Mouse (Mus musculus) lung, postnatal 25 days (tissue): ENCODE results near the gene Gm20388.
A peak's percentile ranks its signal among the peaks of the same experiment; 100 is the strongest.

Experiments used
- DNase-seq: peaks from one replicate; pipeline ENCODE4 v3.0.0; 2022; ENCODE audit warnings: low spot score

The Gm20388 gene

DNA sequence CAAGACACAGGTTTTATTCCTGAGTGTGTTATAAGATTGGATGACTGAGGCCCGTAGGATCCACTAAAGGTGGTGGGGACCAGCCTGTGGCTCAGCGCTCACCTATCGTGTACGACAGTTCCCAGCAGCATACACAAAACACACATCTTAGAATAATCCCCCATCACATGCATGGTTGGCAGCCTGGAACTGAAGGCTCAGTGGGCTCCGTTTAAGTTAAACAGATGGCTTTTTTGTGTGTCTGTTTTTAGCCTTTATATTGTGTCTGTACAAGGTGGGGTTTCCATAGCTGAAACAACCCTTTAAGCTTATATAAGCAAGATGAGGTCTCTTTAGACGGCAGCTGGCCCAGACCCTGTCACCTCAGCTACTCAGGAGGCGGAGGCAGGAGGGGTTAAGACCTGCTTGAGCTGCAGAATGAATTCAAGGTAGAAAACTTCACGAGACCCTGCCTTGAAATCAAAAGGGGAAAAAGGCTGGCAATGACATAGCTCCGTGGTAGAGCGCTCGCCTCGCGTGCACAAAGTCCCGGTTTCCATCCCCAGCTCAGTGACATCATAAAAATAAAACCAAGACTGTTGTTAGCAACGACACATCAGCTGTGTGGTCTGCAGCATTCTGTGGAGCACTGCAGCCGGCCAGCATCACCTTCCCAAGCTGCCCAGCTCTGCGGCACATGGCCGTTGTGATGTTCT is 835.5 kb downstream of the Gm20388 start:
- DNase-seq, result no peak

DNA sequence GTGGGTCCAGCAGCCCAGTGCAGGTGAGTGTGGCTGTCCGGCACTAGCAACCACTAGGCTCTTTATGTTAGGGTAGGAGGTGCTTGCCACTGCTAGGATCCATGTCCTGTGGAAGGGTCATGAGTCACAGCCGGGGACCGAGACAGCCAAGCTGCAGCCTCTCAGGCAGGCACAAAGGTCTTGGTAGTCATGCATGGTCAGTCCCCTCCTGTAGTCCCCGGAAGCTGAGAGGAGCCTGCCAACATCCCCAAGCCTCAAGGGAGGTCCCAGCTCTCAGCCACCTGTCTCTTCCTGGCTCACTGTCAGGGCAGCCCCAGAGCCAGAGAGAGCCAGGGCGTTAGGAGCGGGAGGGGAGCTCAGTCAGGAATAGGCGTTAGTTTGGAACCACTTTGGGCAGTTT is 836.6 kb downstream of the Gm20388 start:
- no peak for DNase-seq

DNA sequence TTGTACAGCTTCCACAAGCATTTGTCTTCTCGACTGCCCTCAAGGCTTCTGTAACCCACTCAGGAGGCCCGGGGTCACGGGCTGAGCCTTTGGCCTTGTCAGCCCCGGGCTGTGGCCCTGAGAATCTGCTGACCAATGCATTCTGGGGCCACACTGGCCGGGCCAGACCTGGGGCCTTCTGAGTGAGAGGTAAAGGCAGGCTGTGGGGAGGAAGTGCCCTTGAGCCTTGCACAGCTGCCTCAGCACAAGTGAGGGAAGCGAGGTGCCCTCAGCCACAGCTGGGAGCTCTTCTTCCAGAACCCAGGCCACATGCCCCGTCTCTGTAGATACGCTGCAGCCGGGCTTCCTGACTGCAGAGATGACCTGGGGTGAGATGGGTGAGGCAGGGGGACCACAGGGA is 840.0 kb downstream of the Gm20388 start:
- DNase-seq, result no peak

DNA sequence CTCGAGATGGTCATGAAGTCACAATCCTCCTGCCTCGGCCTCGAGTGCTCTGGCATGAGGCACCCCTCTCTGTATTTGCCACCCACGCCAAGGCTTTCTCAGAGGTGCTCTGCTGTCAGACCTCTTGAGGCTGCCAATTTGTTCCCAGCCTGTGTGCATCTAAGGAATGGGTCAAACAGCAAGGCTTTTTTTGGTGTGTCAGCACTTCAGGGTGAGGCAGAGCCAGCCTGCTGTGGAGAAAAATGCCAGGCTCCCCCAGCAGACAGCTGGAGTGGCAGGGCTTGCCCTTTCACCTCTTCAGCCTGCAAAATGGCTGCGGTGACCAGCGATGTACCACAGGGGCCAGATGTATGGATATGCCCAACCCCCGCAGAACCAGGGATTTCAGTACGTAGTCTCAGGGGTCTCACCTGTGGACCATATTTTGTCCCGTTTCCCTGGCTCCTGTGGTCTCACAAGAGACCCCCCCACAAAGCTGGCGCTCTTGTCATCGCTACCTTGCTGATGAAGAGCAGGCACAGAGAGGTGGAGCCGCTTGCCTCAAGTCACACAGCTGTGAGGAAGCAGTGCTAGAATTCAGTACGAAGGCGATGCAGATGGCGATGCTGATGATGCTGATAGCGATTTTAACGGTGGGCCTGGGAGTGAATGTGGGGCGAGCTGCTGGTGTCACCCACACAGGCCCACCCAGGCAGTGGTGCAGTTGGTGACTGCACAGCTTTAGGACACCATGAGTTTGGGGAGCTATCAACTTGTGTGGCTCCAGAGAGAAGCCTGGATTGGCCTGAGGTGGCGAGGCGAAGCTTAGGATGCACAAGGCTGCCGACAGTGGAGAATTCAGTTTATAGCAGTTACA is 840.8 kb downstream of the Gm20388 start:
- no peak for DNase-seq

DNA sequence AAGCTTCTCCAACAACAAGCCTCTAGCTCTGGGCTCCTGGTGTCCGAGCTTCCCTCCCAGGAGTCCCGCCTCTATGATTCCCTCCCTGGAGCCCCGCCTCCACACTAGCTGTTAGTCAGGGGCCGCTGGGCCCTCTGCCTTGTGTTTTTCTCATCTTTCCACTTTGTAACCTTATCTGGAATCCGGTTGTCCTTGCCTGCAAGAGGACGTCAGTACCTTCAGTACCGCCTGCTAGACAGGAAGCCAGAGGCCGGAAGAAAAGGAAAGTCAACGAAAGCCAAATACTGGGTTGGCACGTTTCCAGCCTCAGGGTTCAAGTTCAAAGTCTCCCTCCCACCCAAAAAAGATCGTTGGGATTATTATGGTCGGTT is 841.4 kb downstream of the Gm20388 start:
- DNase-seq, result peak; percentile 62

DNA sequence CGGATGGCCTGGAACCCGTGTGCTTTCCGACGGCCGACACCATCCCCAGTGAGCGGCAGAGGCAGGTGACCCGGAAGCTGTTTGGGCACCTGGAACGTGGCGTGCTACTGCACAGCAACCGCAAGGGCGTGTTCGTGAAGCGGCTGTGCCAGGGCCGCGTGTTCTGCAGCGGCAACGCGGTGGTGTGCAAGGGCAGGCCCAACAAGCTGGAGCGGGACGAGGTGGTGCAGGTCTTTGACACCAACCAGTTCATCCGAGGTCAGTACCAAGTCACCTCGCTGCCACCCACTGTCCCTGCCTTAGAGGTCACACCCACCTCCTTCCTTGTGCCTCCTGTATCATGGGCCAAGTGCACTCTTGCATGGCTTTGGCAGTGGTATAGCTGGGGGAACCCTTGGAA is 842.8 kb downstream of the Gm20388 start:
- DNase-seq, result no peak

DNA sequence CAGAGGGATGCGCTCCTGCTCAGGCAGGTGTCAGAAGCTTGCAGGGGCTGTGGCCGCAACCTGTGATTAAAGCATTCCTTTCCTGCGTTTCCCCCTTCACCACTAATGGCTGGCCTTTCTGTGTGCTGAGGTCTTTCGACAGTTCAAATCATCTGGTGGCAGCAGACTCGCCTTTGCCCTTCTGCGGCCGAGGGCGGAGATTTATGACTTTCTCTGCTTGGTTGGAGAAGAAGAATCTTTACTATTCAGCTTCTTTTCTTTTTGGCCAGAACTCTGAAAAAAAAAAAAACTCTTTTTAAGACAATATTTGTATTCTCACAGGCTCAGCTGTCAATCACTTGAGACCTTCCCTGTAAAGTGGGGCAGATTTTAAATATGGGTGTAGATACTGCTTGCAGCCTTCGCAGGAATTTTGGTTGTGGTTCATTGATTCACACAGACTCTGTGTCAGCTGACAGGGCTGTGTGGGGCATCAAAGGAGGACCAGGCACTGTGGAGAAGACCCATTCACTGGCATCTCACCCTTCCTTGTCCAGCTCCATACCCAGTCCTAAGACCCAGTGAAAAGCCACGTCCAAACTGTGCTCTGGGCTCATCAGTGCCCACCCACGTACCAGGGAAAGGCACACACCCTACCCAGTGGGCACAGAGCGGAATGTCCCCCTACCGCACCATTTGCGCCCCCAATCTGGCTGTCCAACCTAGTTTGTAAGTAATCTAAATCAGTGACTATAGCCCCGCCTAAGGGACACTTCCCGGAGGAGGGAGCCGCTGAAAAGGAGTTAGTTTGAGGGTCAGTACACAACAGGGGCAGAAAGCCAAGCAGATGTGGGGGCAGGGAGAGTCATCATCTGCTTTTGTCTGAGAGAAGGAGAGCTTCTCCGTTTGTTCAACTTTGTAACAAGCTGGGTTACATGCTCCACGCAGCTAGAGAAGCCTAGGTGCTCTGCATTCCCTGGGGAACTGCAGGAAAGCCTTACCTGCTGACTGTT is 845.0 kb downstream of the Gm20388 start:
- DNase-seq, result no peak

DNA sequence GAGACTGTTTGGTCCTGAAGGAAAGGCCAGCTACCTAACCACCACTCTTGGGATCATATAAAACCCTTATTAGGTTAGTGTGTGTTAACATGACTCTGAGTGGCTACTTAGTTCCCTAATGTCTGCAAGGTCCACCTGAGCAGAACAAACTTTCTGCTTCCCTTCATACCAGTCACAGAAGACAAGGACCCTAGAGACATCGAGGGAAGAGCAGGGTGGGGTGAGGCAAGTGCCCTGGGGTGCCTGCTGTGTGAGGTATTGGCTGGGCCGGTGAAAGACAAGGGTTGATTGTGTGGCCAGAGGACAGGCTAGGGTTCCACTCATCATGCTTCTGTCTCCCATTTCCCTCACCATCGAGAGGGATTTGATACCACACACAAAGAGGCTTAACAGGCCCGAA is 847.4 kb downstream of the Gm20388 start:
- no peak for DNase-seq

DNA sequence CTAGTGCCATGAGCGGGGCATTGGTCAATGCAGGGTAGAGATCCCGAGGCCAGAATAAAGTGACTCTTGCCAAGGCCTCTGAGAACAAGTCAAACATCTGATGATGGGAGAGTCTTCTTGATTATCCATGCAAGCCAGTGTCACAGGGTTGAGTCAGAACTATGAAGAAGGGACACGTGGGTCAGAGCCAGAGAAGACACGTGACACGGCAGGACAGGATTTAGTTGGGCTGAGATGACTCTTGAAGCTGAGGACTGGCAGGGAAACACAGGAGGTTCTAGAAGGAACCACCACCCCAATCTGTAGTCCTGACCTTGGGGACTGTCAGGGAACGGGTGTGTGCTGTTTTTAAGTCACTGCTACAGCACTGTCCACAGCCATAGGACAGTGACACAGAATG is 849.2 kb downstream of the Gm20388 start:
- no peak for DNase-seq

DNA sequence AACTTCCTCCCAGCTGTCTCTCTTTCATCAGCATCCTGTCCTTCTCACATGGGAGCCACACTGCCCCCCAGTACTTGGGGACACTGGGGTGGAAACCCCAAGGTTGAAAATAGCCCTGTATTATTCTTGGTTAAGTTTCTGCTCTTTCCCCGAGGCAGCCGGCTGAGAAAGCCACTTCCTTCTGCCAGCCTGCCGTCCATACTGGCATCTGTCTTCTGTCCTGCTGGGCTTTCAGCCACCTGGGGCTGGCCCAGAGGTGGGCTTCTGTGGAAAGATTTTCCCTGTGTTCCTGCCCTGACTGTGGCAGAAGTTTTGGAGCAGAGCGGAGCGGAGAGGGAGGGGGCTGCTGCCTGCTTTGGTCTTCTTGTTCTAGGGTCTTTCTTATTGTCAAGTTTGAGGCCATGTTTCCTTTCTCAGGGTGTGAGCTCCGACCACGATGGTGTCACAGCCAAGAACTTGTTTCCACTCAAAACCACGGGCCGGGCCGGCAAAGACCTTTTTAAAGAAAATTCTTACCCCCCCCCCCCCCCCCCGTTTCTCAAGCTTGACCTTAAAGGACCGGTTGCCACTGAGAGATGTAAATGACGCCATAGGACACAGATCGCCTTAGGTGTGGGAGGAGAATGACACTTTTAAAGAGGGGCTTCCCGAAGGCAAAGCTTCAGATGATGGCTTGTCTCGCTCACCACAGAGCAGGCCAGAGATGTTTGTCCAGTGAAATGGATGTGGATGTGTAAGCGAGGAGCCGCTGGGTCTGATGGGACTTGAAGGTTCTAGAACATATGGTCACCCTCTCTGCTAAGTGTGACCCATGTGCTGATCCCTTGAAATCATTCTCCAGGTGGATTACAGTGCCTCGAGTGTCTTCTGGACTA is 849.9 kb downstream of the Gm20388 start:
- DNase-seq, result no peak

DNA sequence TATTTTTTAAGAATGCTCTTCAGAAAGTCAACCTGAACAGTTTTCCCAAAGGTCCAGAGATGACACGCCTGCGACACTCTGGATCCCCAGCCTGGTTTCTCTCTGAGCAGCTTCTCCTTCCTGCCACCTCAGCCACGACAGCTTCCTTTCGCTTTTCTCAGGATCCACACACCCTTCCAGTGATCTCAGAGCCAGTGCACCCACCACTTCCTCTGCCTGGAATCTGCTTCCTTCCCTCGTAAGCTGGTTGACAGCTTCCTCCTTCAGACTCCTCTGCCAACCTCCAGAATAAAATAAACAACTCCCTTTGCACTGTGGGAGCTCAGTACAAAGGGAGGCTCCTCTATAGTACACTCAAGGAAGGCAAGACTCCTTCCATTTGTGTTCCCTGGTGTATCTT is 852.6 kb downstream of the Gm20388 start:
- DNase-seq, result peak; percentile 73

DNA sequence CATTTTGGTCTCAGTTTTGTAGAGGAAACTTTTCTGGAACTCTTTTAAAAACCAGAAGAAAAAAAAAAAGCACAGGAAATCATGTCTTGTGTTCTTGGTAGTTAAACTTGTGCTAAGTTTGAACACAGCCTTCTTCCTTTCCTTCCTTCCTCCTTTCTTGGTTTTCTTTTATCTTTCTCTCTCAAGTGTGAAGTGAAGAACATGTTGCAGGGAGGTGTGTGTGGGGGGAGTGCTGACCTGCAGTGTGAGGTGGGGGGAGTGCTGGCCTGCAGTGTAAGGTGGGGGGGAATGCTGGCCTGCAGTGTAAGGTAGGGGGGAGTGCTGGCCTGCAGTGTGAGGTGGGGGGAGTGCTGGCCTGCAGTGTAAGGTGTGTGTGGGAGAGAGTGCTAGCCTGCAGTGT is 854.0 kb downstream of the Gm20388 start:
- DNase-seq, result no peak

DNA sequence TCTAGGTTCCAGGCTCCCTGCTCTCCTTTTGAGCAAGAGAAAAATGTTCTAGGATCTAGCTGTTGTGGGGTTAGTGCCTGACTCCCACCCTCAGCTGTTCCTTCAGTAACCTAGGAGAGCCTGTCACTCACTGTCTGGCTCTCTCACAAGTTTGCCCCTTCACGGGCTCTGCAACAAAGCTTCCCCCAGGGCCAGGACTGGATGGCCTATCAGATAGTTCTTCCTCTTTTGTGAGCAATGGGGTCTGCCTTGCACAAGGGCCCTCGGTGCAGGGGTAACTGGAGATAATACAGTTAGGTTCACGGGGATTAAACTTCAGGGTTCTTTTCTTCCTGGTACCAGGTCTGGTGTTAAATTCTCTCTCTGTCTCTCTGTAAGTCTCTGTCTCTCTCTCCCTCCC is 856.0 kb downstream of the Gm20388 start:
- DNase-seq, result no peak

DNA sequence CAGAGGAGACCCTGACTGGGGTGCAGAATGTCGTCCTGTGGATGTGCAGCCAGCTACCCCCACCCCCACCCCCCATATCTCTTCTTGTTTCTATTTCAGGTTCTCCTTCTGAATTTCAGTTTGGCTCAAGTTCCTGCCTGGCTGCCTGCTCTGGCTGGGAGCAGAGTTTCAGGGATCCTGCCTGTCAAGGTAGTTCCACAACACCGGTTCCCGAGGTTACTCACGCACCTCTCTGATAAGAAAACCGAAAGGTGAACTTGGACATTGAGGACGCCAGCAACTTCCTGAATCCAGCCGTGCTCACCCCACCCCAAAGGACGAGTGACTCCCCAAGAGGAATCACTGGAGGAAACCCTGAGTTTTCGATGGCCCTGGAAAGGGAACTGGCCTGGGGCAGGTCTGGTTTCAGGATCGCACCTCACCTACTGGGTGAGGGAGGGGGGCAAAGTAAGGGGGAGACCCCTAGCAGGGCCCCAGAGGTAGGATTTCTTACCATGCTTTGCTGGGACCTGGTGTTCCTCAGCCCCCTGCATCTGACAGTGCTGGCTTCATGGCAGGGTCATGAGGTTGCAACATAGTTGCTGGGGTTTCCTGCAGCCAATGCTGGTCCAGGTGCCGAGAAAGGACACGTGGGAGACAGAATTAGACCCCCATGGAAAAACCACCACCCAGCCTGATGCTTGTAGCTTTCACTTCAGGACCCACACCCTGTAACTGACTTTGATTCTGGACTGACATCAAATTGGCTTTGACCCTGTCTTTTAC is 858.0 kb downstream of the Gm20388 start:
- DNase-seq, result no peak

DNA sequence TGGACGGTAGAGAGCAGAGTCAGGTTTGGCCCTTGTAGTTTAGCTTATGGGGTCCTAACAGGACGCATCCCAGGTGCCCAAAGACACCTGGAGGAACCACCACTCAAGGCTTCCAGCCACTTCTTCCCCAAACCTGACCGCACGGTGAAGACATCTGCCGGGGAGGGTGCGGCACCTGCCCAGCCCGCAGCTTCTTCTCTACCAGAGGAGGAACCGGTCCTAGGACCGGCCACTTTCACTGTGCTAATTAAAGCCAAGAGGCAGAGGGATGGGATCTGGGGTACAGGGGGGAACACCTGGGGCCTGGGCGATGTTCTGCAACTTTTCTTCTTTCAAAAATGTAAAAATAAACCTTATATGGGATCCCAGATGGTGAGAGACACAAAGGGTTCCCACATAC is 866.5 kb downstream of the Gm20388 start:
- DNase-seq, result no peak

DNA sequence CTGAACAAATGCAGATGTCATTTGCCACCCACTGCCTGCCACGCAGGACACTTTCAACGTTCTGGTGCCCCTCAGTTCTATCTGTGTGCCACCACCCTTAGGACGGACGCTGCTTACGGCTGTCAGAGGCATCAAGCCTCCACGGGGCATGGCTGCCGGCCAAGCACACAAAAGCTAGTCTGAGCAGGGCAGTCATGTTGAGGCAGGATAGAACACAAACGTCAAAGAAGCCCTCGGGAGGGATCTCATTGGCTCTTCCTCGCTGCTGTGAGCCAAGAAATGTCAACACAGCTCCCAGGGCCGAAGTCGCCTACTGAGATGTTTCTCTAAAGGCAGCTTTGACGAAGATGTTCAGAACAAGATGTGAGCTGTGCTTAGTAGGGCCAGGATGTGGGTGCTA is 867.1 kb downstream of the Gm20388 start:
- no peak for DNase-seq

DNA sequence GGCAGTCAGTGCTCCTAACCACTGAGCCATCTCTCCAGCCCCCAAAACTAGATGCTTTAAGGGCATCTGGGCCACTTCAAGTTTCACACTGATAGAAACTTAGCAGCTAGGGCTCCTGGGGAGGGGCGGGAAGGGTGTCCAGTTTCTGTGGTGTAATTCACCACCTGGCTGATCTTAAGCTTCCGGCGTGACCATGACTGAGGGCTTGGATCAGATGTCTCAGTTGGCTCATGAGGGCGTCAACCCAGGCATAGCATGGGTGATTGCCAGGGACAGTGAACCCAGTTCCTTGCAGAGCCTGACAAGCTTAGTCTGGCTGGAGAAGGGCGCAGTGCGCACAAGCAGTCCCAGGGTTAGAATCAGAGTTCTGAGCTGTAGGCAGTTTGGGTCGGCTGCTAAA is 868.5 kb downstream of the Gm20388 start:
- no peak for DNase-seq

DNA sequence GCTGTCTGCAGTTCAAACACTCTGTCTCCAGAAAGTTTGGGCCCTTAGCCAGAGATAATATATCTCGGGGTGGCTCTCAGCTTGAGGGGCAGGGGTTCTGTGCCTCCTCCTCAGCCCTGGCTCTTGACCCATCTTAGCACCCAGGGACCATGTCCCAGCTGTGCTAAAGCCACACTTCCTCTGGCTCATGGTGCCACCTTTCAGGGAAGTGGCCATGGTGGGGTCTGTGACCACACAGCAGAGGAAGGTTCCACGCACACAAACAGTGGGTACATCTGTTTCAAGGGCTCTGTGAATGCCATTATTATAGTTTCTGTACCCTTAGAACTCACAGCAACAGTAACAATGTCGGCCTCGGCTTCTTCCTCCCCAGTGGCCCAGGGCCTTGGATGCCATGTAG is 873.1 kb downstream of the Gm20388 start:
- no peak for DNase-seq

DNA sequence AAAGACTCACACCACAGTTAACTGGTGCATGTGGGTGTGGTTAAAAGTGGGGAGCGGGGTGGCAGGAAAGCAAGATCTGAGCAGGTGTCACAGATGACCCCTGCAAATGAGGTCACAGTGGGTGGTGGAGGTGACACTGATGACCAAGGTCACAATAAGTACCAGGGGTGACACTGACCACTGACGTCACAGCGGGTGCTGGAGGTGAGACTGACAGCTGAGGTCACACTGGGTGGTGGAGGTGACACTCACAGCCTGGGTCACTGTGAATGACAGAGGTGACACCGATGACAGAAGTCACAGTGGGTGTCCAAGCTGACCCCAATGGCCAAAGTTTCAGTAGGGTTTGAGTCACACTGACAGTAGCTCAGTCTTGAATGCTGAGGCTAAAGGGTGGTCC is 876.1 kb downstream of the Gm20388 start:
- no peak for DNase-seq

DNA sequence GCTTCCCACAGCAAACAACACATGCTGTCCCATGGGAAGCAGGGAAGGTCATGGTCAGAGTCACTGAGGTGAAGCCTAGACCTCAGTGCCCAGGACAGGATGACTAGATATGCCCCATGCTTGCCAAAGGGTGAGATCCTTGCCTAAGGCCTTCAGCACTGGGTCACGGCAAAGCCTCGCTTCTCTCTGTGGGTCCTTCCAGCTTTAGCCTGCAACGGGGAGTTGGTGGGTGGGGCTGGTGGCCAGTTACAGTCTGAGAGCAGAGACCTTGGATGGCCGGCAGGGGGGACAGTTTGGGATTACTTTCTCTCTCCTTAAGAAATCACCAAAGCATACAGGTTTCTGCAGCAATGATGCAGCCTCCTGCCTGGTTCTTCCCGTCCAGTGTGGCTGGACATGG is 877.0 kb downstream of the Gm20388 start:
- no peak for DNase-seq

DNA sequence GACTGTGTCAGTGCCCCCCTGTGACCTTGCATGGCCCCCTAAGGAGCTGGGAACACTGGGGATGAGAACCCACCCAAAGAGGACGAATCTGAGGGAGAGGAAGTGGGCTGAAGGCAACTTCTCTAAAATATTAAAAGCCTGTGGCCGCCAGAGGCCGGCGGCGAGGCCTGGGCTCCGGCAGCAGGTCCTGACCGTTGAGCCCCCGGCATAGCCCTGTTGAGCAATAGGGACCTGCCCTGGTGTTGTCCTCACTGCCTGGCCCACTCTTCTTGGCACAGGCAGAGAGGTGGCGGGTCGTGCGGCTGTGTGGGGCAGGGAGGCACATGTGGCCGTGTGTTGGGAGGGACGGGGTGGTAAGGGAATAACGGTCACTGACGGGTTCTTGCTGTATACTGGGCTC is 882.1 kb downstream of the Gm20388 start:
- DNase-seq, result no peak
